Mouse (Mus musculus): ENCODE data around the gene Acp7.
A peak's percentile ranks its signal among the peaks of the same experiment; 100 is the strongest.
"Not testable (repeated sequence)": the region's sequence is repeated elsewhere in the genome, so short reads cannot be mapped to it uniquely, and the experiment has no call there.

Acp7 gene

GRCm38 (mm10) chr7:28631073-28631472, at the start of gene Acp7:
TSS of gene Acp7 (minus strand) at chr7:28631332.
- DNase-seq (ENCODE audit: low spot score in 2 of 2) = no peak

- no peak for DNase-seq (ENCODE audit: low spot score in 2 of 2)
These were observed 46.5 kb upstream of the Acp7 start for GRCm38 (mm10) chr7:28677624-28678023.

- no peak for DNase-seq (ENCODE audit: low spot score in 2 of 2)
These were observed 45.8 kb upstream of the Acp7 start for GRCm38 (mm10) chr7:28676811-28677541.

DNA sequence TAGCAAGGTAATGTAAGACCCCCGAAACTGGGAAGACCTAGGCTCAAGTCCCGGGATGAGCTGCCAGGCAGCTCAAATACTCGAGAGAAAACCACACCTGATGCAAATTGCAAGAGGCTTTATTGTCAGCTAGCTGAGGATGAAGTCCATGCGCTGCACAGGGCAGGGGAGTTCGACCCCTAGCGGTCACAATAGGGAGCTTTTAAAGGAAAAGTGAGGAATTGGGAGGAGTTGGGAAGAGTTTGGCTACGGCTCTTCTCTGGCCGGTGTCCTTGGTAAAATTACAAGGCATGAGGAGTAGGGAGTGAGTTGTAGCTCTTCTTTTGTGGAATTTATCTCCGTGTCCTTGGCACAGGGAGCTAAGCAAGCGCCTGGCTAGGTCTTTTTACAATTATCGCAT, 44.6 kb upstream of the Acp7 start:
- DNase-seq (ENCODE audit: low spot score in 2 of 2) = no peak

DNA sequence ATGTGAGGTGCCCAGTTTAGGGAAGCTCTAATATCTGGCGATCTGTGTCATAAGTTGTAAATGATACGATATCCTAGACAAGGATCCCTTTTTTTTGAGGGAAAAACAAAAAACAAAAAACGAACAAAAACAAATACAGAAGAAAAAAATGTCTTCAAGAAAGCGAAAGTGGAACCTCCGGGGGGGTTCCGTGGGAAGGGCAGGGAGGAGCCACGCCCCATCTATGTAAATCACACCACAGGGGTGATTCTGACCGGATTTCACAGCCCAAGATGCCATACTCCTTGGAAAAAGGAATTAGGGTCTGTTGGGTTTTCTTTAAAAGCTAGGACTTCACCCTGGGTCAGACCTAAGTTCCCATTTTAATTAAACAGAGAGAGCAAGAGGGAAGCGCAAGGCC, 43.9 kb upstream of the Acp7 start:
- DNase-seq (ENCODE audit: low spot score in 2 of 2) = no peak

GRCm38 (mm10) chr7:28672786-28673185, 41.7 kb upstream of the Acp7 start:
- not testable (repeated sequence) for DNase-seq (ENCODE audit: low spot score in 2 of 2)

- no peak for DNase-seq (ENCODE audit: low spot score in 2 of 2)
These were observed 41.1 kb upstream of the Acp7 start for GRCm38 (mm10) chr7:28672276-28672675.

DNA sequence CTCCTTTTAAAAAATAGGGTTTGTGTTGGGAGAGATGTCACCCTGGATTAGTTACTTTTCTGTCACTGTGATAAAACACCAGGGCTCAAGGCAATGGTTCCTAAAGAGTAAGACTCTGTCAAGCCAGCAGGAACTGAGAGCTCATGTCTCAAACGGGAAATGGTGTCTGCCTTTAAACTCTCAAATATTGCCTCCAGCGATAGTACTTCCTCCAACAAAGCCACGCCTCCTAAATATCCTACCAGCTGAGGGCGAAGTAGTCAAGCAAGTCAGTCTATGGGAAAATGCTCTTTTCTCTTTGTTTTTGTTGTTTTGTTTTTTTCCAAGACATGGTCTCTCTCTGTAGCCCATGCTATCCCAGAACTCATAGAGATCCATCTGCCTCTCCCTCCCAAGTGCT, 40.0 kb upstream of the Acp7 start:
- no peak for DNase-seq (ENCODE audit: low spot score in 2 of 2)

DNA sequence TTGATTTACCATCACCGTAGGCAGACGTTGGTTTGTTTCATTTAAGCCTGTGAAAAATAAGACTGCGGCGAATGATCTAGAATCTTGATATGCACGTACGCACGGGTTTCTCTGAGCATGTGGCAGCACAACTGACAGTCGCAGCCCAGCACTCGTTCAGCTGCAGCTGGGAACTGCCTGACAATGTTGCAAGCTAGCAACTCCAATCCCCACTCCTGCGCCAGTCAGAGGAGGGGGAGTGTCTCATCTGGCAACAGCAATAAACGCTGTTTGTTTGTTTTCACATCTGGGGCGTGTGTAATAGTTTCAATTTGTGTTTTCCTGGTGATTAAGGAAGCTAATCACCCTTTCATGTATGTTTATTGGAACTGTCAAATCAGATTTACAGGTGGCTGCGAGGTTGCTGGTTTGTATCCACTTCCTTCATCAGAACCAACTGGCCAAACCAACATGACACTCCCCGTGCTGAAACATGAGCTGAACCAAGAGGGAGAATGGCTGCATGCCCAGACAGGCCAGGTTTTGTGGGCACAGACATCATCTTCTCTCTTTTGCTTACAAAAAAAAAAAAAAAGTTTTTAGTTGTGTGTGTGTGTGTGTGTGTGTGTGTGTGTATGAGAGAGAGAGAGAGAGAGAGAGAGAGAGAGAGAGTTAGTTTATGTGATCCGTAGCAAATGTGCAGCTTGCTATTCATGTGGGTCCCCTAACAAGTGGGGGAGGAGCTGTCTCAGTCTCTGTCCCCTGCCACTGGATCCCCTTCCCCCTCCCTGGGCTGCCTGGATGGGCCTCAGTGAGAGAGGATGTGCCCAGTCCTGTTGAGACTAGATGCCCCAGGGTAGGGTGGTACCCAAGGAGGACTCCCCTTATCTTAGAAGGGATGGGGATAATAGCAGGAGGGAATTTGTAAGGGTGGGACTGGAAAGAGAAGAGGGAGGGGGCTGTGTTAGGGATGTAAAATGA, 34.8 kb upstream of the Acp7 start:
- peak; percentile 35 to 50 for DNase-seq (ENCODE audit: low spot score in 2 of 2)

- DNase-seq (ENCODE audit: low spot score in 2 of 2) = no peak
These were observed 25.3 kb upstream of the Acp7 start for GRCm38 (mm10) chr7:28656430-28656829.

GRCm38 (mm10) chr7:28651157-28651556, 20.0 kb upstream of the Acp7 start:
- no peak for DNase-seq (ENCODE audit: low spot score in 2 of 2)

DNA sequence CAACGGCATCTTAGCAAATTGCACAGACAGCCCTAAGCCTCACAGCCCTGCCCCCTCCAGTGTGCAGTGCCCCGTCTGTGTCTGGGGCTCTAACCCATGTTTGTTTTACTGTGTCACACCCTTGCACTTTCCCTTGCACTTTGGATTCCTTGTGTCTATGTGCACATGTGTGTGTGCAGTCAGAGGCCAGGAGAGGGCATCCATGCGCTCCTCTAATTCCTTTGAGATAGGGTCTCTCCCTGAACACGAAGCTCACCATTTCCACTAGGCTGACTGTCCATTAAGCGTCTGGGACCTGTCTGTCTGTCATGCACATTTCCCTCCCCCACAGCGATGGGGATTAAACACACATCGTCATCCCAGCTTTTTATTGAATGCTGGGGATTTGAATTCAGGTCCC, 15.9 kb upstream of the Acp7 start:
- no peak for DNase-seq (ENCODE audit: low spot score in 2 of 2)

DNA sequence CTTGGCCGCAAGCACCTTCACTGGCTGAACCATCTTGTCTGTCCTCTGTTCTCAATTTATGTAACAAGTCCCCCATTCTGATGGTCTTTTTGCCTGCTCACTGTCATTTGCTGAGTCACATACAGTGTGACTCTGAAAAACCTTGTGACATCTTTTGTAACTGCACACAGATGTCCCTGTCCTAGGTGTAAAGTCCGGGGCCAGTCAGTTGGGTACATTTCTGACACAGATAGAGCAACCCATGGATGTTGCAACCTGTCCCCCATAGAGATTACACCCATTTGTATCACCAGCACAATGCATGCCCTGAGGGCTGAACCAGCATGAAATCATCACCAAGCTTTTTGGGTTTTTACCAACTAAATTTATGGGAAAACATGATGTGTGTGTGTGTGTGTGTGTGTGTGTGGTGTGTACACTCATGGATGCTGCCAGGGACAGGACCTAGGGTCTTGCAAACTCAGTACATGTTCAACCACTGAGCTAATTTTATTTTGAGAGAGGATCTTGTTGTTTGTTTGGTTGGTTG, 14.9 kb upstream of the Acp7 start:
- DNase-seq (ENCODE audit: low spot score in 2 of 2) = no peak

DNA sequence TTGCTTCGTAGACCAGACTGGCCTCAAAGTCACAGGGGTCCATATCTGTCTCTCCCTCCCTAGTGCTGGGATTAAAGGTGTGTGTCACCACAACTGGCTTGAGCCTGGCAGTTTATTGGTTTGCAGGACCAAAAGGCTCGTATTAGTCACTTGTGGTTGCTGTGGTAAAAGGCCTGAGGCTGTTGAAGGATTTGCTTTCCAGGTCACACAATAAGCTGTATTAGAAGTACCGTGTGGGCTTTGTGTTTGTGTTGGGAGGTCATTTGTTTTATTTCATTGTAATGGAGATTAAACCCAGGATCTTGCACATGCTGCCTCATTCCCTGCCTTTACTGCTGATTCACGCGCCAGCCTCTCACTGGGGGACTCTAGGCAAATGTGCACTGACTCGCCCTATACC, 14.2 kb upstream of the Acp7 start:
- no peak for DNase-seq (ENCODE audit: low spot score in 2 of 2)

DNA sequence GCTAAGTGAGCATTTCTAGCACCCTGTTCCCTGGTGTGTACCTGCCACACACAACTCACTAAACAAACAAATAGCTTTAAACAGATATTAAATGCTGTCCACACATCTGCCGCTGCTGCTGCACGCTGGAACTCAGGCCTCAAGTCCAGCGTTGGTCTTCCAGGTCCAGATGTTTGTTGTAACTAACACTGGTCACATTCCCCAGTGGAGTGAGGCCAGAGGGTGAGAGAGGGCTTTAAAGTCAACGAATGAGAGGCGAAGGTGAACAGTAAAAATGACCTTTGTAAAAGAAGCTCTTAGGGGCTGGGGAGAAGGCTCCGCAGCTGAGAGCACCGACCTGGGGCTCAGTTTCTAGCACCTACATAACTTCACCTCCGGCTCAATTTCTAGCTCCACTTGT, 10.4 kb upstream of the Acp7 start:
- no peak for DNase-seq (ENCODE audit: low spot score in 2 of 2)

DNA sequence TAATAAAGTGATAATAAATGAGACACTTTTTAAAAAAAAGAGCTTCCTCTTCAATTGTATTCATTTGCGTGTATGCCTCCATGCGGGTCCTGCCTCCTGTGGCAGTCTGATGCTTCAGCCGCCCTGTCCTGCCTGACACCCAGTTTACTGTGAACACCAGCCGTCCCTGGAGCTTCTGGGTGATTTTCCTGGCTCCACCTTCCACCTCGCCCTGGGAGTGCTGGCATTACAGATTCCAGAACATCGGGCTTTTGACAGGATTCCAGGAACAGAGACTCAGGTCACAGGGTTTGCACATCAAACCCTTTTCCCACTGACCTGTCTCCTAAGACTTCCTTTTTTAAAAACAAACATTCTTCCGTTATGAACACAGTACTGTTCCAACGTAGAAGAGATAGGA, 6.4 kb upstream of the Acp7 start:
- no peak for DNase-seq (ENCODE audit: low spot score in 2 of 2)

DNA sequence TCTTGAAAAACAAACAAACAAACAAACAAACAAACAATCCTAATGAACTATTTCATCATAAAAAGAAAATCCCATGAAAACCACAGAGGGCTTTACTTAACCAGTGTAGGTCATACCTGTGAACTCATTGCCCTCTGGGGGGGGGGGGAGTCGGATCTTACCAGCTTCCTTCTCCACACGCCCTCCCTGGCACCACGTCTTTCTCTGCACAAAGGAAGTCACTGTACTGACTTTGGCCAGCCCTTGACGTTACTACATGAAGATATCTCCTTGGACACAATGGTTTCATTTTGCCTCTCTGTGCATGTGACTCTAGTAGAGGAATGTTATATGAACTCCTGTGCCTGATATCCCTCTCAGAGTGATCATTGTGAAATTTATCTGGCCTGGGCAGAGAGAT, 3.0 kb upstream of the Acp7 start:
- no peak for DNase-seq (ENCODE audit: low spot score in 2 of 2)

DNA sequence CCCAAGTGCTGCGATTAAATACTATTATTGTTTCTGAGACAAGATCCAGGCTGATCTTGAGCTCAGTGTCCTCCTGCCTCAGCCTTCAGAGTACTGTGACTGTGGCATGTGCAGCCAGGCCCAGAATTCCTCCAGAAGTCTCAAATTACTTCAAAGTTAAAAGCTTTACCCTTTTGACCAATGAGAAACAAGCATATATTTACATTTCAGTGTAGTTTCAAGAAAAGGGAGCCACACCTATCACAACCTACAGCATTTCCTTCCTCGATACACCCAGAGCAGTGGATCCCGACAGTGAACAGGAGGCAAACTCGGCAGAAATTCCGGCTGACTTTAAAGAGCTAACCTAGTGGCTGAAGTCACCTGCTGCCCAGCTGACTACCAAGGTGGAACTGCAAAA, 6.3 kb downstream of the Acp7 start:
- DNase-seq (ENCODE audit: low spot score in 2 of 2) = no peak

GRCm38 (mm10) chr7:28619098-28619715, 11.9 kb downstream of the Acp7 start:
- no peak for DNase-seq (ENCODE audit: low spot score in 2 of 2)

DNA sequence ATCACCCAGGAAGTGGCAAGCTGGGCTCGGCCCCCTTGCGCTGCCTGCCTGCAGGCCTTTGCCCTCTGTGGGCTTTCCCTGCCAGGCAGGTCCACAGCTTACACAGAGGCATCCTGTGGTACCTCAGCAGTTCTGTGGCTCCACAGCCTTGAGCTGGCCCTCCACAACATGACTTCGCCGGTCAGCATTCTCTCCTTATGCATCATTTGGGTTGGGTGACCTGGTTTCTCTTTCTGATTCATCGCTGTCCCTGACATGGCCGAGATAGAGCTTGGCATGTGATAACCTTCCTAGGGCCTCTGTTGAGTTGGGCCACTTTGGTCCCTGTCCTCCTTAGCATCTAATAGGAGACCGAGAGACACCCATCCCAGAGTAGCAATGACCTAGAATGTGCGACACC, 25.2 kb downstream of the Acp7 start:
- DNase-seq (ENCODE audit: low spot score in 2 of 2) = no peak

GRCm38 (mm10) chr7:28603788-28604187, 27.3 kb downstream of the Acp7 start:
- DNase-seq (ENCODE audit: low spot score in 2 of 2) = not testable (repeated sequence)

DNA sequence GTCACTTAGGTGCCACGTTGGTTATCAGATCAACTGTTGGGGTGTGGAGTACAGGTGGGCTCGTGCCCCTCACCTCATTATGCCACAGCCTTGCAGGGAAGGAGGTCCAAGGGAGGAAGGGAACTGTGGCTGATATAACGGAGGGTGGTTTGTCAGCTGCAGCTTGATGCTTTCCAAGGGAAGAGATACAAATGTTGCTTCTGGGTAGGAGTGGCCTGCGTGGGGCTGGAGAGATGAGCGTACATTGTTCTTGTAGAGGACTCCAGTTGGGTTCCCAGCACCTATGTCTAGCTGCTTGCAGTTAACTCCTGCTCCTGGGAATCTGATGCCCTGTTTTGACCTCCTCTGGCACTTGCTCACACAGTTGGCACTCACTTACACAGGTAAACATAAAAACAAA, 28.0 kb downstream of the Acp7 start:
- no peak for DNase-seq (ENCODE audit: low spot score in 2 of 2)
